ENCODE assay signal across 9 mouse cellular contexts in the genomic region with DNA sequence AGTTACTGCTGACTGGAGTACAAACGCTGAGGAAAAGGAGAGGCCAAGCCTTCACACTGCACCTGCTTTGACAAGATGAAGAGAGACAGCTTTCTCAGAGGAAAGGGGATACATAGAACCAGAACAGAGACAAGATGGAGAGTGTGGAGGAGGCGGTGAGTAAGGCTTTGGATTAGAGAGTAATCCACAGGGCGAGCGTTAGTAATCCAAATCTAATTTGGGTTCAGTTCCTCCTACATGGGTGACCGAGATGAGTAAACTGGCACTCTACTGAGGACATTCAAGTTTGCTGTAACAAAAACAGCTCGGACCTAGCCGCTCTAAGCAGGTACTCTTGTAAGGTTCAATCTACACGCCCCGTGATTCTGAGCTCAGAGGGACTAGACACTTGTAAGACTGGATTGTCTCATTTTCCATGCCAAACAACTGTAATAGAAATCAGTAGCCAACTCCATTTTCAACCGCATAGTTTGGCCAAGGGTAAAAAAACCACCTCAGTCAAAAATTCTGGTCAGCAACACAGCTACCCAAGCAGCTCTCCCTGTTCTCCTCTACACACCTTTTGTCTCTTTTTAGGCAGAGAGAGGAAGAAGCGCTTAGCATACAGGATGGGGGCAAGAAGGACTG. TPM values are rescaled to one million over a fixed set of nuclear protein-coding genes. Genes with fewer than 3 reads are reported as not detected.
DNase-seq lines count a peak whose midpoint lies in the region; ATAC-seq and TF ChIP-seq lines count a peak whose summit lies in the region.
"Had no signal": no experiment of that assay in that cellular context is flagged by ENCODE, and none has a peak within 500 bp of the region (broad histone marks: within the 10 kb centered on the region; RNA-seq: fewer than 3 reads in every experiment).

No protein-coding gene starts in this region.

- no peak for ATAC-seq in kidney, embryonic 14.5 days (ENCODE audit: low FRiP score, low TSS enrichment)
- ATAC-seq in hindbrain, embryonic 16.5 days = no peak
- ATAC-seq in midbrain, postnatal 0 days (ENCODE audit: low FRiP score) = no peak

- H3K36me3 ChIP-seq in kidney, embryonic 14.5 days (ENCODE audit: control insufficient read depth, insufficient read depth, low read length) = peaks cover 37% of the 10 kb centered on the region
- peaks cover 20% of the 10 kb centered on the region for H3K36me3 ChIP-seq in hindbrain, embryonic 16.5 days (ENCODE audit: control insufficient read depth, insufficient read depth, low read length)
- peaks cover 29% of the 10 kb centered on the region for H3K36me3 ChIP-seq in midbrain, postnatal 0 days (ENCODE audit: insufficient read depth, low read length)

- H3K4me3 ChIP-seq in kidney, embryonic 14.5 days (ENCODE audit: low read length) = peak overlapping the region; percentile 81
- H3K4me3 ChIP-seq in hindbrain, embryonic 16.5 days (ENCODE audit: low read length) = peak overlapping the region; percentile 56
- H3K4me3 ChIP-seq in midbrain, postnatal 0 days (ENCODE audit: low read depth, low read length) = peak overlapping the region; percentile 67

- H3K27me3 ChIP-seq in kidney, embryonic 14.5 days (ENCODE audit: control insufficient read depth, insufficient read depth, low read length) = no peaks in the 10 kb centered on the region
- no peaks in the 10 kb centered on the region for H3K27me3 ChIP-seq in hindbrain, embryonic 16.5 days (replicated peaks; ENCODE audit: control insufficient read depth, insufficient read depth, low read length)
- H3K27me3 ChIP-seq in midbrain, postnatal 0 days (ENCODE audit: insufficient read depth, low read length) = no peaks in the 10 kb centered on the region

- H3K9ac ChIP-seq in kidney, embryonic 14.5 days (ENCODE audit: low read depth, low read length) = peak overlapping the region; percentile 80
- peak overlapping the region; percentile 72 for H3K9ac ChIP-seq in hindbrain, embryonic 16.5 days (ENCODE audit: low read depth, low read length)
- H3K9ac ChIP-seq in midbrain, postnatal 0 days (replicated peaks; ENCODE audit: low read length, poor library complexity, severe bottlenecking) = peak overlapping the region; percentile 52; the same call in 1 of the 2 replicates

- DNase-seq in kidney, postnatal 36 days = no peak
- DNase-seq in brain, embryonic 14.5 days (ENCODE audit: low read depth) = peak; percentile 23
- no peak for DNase-seq in midbrain, postnatal 0 days (ENCODE audit: low spot score)
- DNase-seq in urinary bladder, postnatal 14 days (ENCODE audit: low spot score) = no peak
- no peak for DNase-seq in cerebellum, adult 8-10 months
- DNase-seq in gastrocnemius, postnatal 10 days = no peak
- DNase-seq: kidney, adult 18-20 months had no signal

- no peak overlapping the region for H3K27ac ChIP-seq in kidney, embryonic 14.5 days (ENCODE audit: low read depth, low read length)
- no peak overlapping the region for H3K27ac ChIP-seq in hindbrain, embryonic 16.5 days (ENCODE audit: low read depth, low read length)
- no peak overlapping the region for H3K27ac ChIP-seq in midbrain, postnatal 0 days (ENCODE audit: low read depth, low read length)

- no peak for TF ChIP-seq POLR2A in brain, embryonic 14.5 days (IDR thresholded peaks at IDR 0.05; ENCODE audit: borderline replicate concordance, extremely low read depth, insufficient read depth, insufficient read length, poor library complexity, severe bottlenecking)

- TF ChIP-seq CTCF in brain, embryonic 14.5 days (IDR thresholded peaks at IDR 0.05; ENCODE audit: borderline replicate concordance, extremely low read depth, insufficient read depth, insufficient read length) = no peak
- TF ChIP-seq CTCF in midbrain, postnatal 0 days (IDR thresholded peaks at IDR 0.05) = no peak

- no peaks in the 10 kb centered on the region for H3K9me3 ChIP-seq in kidney, embryonic 14.5 days (ENCODE audit: control insufficient read depth, low read length)
- H3K9me3 ChIP-seq in hindbrain, embryonic 16.5 days (ENCODE audit: control insufficient read depth, low read length) = no peaks in the 10 kb centered on the region
- H3K9me3 ChIP-seq in midbrain, postnatal 0 days (ENCODE audit: low read length) = no peaks in the 10 kb centered on the region

- peak overlapping the region; percentile 81 for H3K4me2 ChIP-seq in kidney, embryonic 14.5 days (replicated peaks; ENCODE audit: low read depth, low read length)
- H3K4me2 ChIP-seq in hindbrain, embryonic 16.5 days (ENCODE audit: low read length) = peak overlapping the region; percentile 56
- H3K4me2 ChIP-seq in midbrain, postnatal 0 days (ENCODE audit: low read depth, low read length, poor library complexity, severe bottlenecking) = peak overlapping the region; percentile 63

- 63% methylated on average over 11 of the region's 11 CpGs for WGBS in kidney, embryonic 14.5 days
- 73% methylated on average over 11 of the region's 11 CpGs for WGBS in hindbrain, embryonic 16.5 days
- WGBS in midbrain, postnatal 0 days = 62% methylated on average over 11 of the region's 11 CpGs

- H3K4me1 ChIP-seq in kidney, embryonic 14.5 days (ENCODE audit: control insufficient read depth, insufficient read depth, low read length) = peaks cover 14% of the 10 kb centered on the region
- peaks cover 19% of the 10 kb centered on the region for H3K4me1 ChIP-seq in hindbrain, embryonic 16.5 days (ENCODE audit: control insufficient read depth, insufficient read depth, low read depth, low read length)
- no peaks in the 10 kb centered on the region; the same call in 1 of the 2 replicates for H3K4me1 ChIP-seq in midbrain, postnatal 0 days (ENCODE audit: insufficient read depth, low read length)

RNA-seq across cellular contexts. Expression of gene Hsph1, which starts 1.7 kb away (rescaled TPM):
- 35.4 and 68.4 TPM in 2 replicates for polyA plus RNA-seq in kidney, embryonic 14.5 days (2014; fragmentation: Nextera tagmentation; extraction: Ambion mirVana)
- 67.6 and 99.0 TPM in 2 replicates for polyA plus RNA-seq in brain, embryonic 14.5 days (2012; rRNA removed)
- polyA plus RNA-seq in hindbrain, embryonic 16.5 days (2015; fragmentation: Nextera tagmentation; extraction: Ambion mirVana) = 97.7 and 105 TPM in 2 replicates
- 28.5 and 38.1 TPM in 2 replicates for total RNA-seq in midbrain, postnatal 0 days (2014; rRNA removed)
- 66.6 and 74.1 TPM in 2 replicates for polyA plus RNA-seq in midbrain, postnatal 0 days (2015; fragmentation: Nextera tagmentation; extraction: Ambion mirVana)
- total RNA-seq in gastrocnemius, postnatal 10 days (2021) = 10 to 100 TPM; 30.0 to 37.7 TPM

RNA-seq across cellular contexts. Expression of gene B3glct, which starts 43.5 kb away (rescaled TPM):
- polyA plus RNA-seq in kidney, embryonic 14.5 days (2014; fragmentation: Nextera tagmentation; extraction: Ambion mirVana) = 17.7 and 21.9 TPM in 2 replicates
- 18.0 and 20.4 TPM in 2 replicates for polyA plus RNA-seq in brain, embryonic 14.5 days (2012; rRNA removed)
- polyA plus RNA-seq in hindbrain, embryonic 16.5 days (2015; fragmentation: Nextera tagmentation; extraction: Ambion mirVana) = 13.8 and 16.0 TPM in 2 replicates
- total RNA-seq in midbrain, postnatal 0 days (2014; rRNA removed) = 25.6 and 32.2 TPM in 2 replicates
- 18.1 TPM in 2 replicates for polyA plus RNA-seq in midbrain, postnatal 0 days (2015; fragmentation: Nextera tagmentation; extraction: Ambion mirVana)
- total RNA-seq in gastrocnemius, postnatal 10 days (2021) = 1 to 10 TPM; 6.6 to 8.4 TPM
